Mouse (Mus musculus): ENCODE data around the gene Tmem104. TPM values are rescaled to one million over a fixed set of nuclear protein-coding genes. Genes with fewer than 3 reads are reported as not detected.

The Tmem104 gene
- total RNA-seq, 2 experiments from 2014 or later, result 4.5 to 6.0 TPM

- intact Hi-C loops (cut with DNase I), result no loop called here
- peak in 1 of 2 experiments; percentile 12 for DNase-seq
Observed at GRCm38 (mm10) chr11:115164341-115164975, 22.8 kb upstream of the Tmem104 start.

DNA sequence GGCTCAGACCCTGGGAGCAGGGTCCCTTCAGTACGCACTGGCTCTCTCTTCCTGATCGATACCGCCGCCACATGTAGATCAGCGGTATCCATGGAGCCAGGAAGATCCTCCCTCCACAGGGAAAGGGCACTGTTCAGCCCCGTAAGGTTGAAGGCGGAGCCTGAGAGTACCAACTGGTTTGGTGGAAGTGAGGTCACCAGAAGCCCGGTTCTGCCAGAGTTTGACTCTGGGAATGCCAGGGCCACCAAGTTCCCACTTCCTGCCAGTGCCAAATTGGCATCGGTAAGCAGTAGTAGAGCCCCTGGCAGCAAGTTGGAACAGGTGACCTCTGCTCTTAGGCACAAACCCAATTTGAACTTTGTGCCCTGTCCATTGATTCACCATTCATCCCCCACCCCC, 22.3 kb upstream of the Tmem104 start:
- intact Hi-C loops (cut with DNase I), result no loop called here
- DNase-seq, result peak in 1 of 2 experiments; percentile 15

DNA sequence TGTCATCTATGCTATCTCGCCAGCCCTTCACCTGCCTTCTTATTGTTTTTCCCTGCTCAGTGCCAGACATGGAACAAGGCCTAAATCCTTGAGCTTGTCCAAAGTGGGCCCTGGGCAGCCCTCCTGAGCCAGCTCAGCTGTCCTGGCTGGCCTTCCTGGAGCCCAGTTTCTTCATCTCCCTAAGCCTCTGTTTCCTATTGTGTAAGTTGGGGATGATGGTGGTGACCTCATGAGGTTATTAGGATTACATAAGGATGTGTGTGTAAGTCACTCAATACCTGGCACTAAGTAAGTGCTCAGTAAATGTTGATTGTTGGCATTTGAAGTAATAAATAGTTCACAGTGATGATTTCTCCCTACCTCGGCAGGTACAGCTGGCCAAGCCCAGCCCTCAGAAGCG, 20.5 kb upstream of the Tmem104 start:
- DNase-seq, result no peak
- intact Hi-C loops (cut with DNase I), result no loop called here

- no peak for DNase-seq
Observed at GRCm38 (mm10) chr11:115167631-115168249, 19.5 kb upstream of the Tmem104 start.

DNA sequence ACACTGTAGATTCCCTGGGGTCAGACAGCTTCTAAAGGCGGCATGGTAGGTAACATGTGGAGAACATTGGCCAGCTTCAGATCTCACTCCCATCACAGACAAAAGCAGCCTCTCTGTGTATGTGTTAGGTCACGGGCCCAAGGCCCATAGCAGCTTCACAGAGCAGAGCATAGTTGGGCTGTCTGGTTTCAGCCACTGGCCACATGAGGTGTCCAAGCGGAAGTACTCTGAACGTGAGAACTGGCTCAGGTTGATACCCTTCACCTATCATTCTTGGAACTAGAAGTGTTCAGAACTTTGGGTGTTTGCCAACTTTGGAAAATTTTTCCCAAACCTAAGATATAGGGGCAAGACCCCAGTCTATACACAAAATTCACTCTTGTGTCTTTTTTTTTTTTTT, 17.9 kb upstream of the Tmem104 start:
- intact Hi-C loops (cut with DNase I), result no loop called here
- DNase-seq, result no peak

More at GRCm38 (mm10) chr11:115167631-115168249, 19.5 kb upstream of the Tmem104 start:
- intact Hi-C loops (cut with DNase I), result no loop called here

DNA sequence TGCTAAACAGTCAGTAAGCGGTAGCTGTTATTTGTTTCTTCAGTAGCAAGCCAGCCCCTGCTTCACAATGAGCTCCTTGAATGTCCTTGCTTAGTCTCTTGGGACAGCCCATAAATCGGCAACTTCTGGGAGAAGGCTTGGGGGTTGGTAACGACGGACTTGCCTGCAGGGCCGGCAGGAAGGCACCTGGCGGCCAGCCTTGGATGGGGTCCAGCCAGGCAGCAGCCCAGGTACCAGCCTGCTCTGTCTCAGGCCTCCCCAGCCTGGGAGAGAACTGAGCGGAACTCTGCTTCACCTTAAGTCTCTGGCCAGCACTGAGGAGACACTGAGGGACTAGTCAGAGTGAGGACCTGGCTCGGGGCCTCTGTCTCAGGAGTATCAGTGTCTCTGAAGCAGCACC, 16.2 kb upstream of the Tmem104 start:
- no peak for DNase-seq
- intact Hi-C loops (cut with DNase I), result no loop called here

DNA sequence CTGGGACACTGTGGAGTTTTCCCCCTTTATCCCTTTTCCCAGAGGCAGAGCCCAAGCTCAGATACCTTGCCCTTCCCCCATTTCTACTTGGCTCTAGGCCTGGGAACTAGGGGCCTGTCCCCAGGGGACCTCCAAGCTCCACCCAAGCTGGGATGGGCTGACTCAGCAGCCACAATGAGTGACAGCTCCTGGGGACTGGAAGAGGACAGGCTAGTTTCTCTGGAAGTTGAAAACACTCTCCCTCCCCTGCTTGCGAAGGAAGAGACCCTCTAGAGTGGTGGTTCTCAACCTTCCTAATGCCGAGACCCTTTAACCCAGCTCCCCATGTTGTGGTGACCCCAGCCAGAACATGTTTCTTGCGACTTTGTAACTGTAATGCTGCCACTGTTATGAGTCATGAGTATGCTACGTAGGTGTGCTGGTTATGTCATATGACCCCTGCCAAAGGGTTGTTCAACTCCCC, 14.4 kb upstream of the Tmem104 start:
- DNase-seq, result no peak
- intact Hi-C loops (cut with DNase I), result no loop called here

GRCm38 (mm10) chr11:115173549-115174339, 13.5 kb upstream of the Tmem104 start:
- intact Hi-C loops (cut with DNase I), result no loop called here

DNA sequence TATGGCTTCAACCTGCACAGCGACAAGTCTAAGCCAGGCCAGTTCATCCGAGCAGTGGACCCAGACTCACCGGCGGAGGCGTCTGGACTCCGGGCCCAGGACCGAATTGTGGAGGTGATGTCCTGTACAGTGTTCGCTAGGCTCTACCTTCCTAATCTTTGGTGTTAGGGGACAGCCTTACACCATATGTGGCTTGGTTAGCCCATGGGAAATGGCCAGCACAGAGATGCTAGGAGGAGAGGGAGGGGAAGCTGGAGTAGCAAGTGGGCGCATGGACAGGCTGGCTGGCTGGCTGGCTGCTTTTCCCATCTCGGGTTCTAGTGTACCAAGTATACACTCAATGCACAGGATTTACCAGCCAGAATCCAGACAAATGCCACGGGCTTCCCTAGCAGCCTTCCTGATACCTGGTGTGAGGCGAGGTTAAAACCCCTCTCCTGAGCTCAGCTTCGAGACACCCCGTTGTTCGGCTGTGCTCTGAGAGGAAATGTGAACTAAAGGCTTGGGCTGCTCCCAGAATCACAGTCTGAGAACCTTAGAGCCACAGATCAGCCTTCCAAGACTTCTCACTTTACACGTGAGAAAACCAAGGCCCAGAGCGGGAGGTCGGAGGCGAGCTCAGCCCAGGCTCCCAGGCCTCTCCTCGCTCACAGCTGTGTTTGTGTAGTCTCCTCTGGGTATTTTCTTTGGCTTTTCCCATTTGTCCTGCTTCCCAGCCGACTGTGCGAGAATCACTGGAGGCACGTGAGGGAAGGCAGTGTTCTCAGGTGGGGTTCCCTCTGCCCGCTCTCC, 10.7 kb upstream of the Tmem104 start:
- no peak for DNase-seq
- intact Hi-C loops (cut with DNase I), result no loop called here

More at GRCm38 (mm10) chr11:115173549-115174339, 13.5 kb upstream of the Tmem104 start:
- no peak for DNase-seq

DNA sequence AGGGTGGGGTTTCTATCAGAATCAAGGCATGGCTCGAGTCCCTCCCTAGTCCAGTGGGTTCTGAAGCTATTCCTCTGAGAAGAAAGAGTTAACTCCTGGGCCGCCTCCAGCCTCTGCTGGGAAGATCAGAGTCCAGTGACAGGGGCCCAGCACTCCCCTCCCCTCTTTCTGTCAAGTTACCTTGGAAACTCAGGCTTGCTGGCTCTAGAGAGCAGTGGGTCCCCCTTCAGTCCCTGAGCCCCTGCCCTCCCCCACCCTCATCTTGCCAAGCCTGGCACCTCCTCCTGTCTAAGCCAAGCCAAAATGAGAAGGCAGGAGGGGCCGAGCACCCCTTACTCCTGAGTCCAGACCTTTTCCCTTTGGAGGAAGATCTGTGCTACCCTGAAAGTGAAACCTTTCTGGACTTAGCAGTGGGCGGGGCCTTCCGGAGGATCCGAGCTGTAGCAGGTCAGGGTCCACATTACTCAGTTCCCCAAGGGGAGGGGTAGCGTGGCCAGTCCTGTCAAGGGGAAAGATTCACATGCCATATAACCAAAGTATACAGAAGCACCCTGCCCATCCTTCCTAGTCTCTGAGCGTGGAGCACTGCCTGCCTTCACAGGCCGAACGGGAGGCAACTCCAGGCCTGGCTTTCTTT, 9.6 kb upstream of the Tmem104 start:
- DNase-seq, result no peak
- intact Hi-C loops (cut with DNase I), result no loop called here

DNA sequence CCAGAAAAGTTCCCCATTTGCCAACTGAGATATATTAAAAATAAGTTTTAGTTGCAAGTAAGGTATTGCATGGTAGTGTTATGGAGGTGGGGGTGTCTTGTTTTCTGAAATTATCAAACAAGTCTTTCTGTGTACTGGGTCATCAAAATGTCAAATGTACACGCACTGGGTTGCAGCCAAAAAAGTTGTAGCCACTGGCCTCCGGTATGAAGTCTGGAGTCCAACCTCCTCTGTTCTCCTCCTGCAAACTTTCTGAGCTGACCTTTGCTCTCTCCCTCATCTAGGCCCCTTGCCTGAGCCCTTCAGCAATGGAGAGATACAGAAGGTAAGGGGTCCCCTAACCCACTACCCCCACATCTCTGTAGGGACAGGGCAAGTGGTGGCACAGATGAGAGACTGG, 8.5 kb upstream of the Tmem104 start:
- DNase-seq, result no peak
- intact Hi-C loops (cut with DNase I), result no loop called here

DNA sequence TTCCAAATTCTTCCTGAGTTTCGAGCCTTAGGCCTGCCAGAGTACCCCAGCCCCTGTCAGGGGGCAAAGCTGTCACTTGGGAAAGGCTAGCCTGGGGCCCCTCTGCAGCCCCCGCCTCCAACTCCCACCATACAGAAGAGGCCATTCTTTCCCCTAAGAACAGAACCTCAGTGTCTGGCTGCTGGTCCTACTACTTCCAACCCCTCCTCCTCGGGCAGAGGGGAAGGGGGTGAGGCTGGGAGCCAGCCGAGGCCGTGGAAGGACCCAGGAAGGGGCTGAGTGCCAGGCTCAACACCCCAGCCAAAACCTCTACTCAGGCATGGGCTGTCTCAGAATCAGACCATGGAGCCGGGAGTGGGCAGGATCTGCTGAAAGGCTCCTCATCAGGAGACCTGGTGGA, 8.1 kb upstream of the Tmem104 start:
- intact Hi-C loops (cut with DNase I), result no loop called here
- DNase-seq, result no peak

- intact Hi-C loops (cut with DNase I), result no loop called here
- no peak for DNase-seq
Observed at GRCm38 (mm10) chr11:115179881-115180280, 7.4 kb upstream of the Tmem104 start.

DNA sequence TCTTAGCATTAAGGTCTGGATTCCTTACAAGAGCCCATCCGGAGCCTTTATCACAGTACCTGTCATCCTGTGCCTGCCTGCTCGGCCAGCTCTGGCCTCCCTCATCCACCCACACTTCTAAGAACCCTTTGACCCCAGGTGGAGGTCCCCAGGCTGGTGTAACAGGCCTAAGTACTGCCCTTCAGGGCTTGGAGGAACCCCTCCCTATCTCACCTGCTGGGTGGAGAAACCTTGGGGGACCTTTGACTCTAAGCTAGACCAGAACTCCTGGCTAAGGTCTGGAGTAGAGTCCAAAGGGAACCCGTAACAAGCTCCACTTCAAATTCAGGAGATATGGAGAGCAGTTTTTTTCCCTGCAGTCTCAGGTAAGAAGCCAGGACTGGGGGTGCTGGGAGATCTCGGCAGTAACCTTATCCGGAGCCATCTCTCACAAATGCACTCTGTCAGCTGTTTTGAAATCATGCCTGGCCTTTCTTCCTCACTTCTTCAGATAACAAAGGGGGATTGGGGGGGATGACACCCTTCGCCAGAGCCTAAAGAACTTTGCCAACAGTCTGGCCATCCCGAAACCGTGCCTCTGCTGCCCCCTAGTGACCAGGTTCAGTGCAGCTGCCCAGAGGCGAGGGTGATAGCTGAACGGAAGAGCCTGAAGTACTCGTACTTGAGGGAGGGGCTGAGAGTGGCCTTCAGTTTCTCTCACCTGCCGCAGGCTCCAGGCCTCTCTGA, 5.2 kb upstream of the Tmem104 start:
- intact Hi-C loops (cut with DNase I), result loop anchor here (1.0 kb wide), 1 partner anchor 21 kb away; no protein-coding TSS in a partner anchor
- DNase-seq, result peak; percentile 75 to 77

GRCm38 (mm10) chr11:115184973-115185372, 2.3 kb upstream of the Tmem104 start:
- intact Hi-C loops (cut with DNase I), result no loop called here
- no peak for DNase-seq

DNA sequence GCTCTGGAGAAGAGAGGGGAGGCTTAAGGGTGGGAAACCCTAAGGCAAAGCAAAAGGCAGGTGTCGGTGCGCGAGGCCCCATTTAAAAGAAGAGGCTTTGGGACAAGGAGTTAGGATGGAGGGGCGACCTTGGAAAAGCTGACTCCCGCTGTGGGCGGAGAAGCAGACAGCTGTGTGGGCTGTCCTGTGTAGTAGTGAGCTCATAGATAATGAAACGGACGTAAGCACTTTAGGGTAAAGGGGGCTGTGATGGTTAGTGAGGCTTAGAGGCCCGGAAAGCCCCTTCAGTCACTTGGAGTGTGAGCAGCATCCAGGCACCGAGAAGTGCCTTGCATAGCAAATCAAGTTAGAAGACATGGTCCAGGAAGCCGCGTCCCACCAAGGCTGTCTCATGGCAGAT, 406 bp downstream of the Tmem104 start, which contains the start of gene Nat9:
Nat9 (minus strand) TSS at position 167 of the 400 bp plus-strand sequence.
- DNase-seq, result no peak
- intact Hi-C loops (cut with DNase I), result no loop called here

DNA sequence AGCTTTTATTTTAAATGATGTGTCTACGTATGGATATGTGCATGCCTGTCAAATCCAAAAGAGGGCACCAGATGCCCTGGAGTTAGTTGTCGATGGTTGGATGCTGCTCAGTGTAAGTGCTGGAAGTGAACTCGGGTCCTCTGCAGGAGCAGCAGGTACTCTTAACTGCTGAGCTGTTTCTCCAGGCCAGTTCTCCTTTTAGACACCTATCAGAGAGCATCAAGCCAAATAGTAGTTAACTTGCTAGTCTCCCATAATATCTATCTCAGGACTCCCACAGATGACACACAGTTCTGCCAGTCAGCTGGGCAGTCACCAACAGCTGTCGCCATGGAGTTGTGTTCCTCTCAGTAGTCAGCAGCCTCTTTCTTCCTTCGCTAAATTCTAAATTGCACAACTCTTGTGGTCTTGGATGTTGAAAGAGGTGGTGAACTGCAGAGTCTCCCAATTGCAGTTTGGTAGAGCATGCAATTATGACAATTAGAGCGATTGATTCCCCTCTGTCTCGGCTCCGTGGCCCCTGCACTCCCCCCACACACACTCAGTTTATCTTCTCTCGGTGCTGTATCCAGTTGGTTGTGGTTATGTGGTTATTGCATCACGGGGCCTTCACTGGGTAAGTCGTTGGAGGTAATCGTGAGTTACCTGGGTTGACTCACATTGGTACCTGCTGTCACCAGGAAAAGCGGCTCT, 1.4 kb downstream of the Tmem104 start:
- intact Hi-C loops (cut with DNase I), result no loop called here
- no peak for DNase-seq

- intact Hi-C loops (cut with DNase I), result no loop called here
- no peak for DNase-seq
Observed at GRCm38 (mm10) chr11:115189304-115189703, 2.0 kb downstream of the Tmem104 start.

DNA sequence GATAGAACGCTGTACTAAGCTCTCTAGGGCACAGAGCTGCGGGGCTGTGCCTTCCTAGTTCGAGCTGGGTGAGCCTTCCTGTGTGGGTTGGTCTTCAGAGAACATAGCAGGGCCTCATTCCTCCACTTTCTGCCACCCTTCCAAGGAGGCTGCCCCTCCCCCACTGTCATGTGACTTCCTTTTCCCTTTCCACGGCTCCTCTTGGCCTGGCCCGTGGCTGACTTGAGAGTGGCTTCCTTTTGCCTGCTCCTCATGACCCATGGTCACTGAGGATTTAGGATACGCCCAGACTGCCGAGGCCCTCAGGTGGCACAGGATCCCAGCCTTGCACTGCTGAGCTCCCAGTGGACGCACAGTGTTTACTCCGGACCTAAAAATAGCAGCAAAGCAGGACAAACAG, 4.9 kb downstream of the Tmem104 start:
- intact Hi-C loops (cut with DNase I), result no loop called here
- peak; percentile 51 to 55 for DNase-seq
